Mouse (Mus musculus): ENCODE results near the gene Gm21627.
"Not testable (repeated sequence)": the region's sequence is repeated elsewhere in the genome, so short reads cannot be mapped to it uniquely, and the experiment has no call there.

Gm21627 gene

GRCm38 (mm10) chrY:63228127-63228526, at the start of gene Gm21627:
Gene Gm21627, plus strand, starts transcription at chrY:63228427.
- in situ Hi-C loops (cut with MboI; ENCODE audit: unreplicated experiment in 2 of 2) = not testable (repeated sequence)
